Mouse (Mus musculus): ENCODE data around the gene Treml2. TPM values are rescaled to one million over a fixed set of nuclear protein-coding genes. Genes with fewer than 3 reads are reported as not detected.
"Not testable (repeated sequence)": the region's sequence is repeated elsewhere in the genome, so short reads cannot be mapped to it uniquely, and the experiment has no call there.

Gene Treml2
- polyA plus RNA-seq, 1 experiment from 2014 or later, result 0.52 TPM

DNA sequence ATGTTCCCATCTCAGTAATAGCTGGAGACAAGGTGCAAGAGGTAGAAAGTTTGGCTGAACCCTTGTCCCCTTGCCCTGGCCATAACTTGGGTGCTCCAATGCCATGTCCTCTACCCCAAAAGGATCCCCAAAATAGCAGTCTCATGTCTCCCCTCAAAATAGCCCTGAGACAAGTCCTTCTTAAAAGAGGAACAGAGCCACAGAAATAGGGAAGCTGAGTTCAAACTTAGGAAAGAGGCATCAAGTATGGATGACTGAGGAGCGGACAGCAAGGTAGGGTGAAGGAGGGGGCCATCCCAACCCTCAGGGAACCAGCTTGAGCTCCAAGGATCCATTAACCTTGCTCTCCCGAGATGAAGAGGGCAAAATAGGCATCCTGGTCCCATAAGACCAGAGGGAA is 48.0 kb downstream of the Treml2 start:
- Histone ChIP-seq H3K9me3 (no peaks in the 10 kb centered on the region), H3K4me1 (no peaks in the 10 kb centered on the region), H3K4me2 (no peak overlapping the region), H3K9ac (no peak overlapping the region), H3K27ac (replicated peaks) (no peak overlapping the region), H3K4me3 (no peak overlapping the region), H3K36me3 (no peaks in the 10 kb centered on the region), H3K27me3 (replicated peaks) (no peaks in the 10 kb centered on the region; the same call in 1 of the 2 replicates)
- WGBS, result 59% methylated on average over 2 of the region's 2 CpGs
- no peak for ATAC-seq (ENCODE audit: extremely low read depth, insufficient number of reproducible peaks, low FRiP score, low TSS enrichment)

DNA sequence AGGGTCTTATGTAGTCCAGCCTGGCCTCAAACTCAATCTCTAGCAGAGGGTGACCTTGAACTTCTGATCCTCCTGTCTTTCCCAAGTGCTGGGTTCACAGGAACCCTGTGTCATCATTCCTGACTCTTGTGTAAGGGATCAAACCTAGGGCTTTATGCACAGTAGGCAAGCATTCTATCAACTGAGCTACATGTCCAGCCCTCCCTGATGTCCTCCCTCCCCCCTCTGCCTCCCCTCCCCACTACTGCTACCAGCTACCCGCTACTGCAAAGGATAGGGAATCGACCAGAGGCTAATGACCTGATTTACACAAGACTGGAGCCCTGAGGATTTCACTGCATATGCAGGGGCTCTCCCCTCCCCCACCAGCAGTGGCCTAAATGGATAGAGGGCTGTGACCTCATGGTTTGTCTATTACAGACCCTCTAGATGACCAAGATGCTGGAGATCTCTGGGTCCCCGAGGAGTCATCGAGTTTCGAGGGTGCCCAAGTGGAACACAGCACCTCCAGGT is 51.4 kb downstream of the Treml2 start:
- no peak overlapping the region for H3K9ac ChIP-seq
- H3K4me1 ChIP-seq, result no peaks in the 10 kb centered on the region
- H3K27me3 ChIP-seq (replicated peaks), result no peaks in the 10 kb centered on the region; the same call in 1 of the 2 replicates
- no peak overlapping the region for H3K27ac ChIP-seq (replicated peaks)
- H3K4me2 ChIP-seq, result no peak overlapping the region
- ATAC-seq (ENCODE audit: extremely low read depth, insufficient number of reproducible peaks, low FRiP score, low TSS enrichment), result no peak
- H3K4me3 ChIP-seq, result no peak overlapping the region
- no peaks in the 10 kb centered on the region for H3K9me3 ChIP-seq
- 70% methylated on average over 5 of the region's 5 CpGs for WGBS
- H3K36me3 ChIP-seq, result no peaks in the 10 kb centered on the region

DNA sequence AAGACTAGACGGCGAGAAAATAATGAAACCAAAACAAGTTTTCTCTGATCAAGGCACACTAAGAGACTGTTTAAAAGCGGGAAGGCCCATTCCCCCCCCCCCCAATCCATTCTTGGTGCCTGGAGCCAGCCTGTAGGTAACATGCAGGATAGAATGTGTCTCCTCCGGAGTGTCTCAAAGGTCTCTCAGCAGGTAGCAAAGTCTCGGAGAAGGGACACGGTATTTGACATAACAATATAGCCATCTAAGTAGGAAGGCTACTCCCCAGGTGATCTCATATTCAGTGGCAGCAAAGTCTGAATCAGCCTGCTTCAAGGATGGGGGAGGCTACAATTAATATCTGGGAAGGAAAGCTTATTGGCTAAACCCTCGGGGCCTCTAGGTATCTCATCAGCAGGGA is 53.7 kb downstream of the Treml2 start:
- H3K27me3 ChIP-seq (replicated peaks); H3K4me1 ChIP-seq; H3K36me3 ChIP-seq; ATAC-seq (ENCODE audit: extremely low read depth, insufficient number of reproducible peaks, low FRiP score, low TSS enrichment); H3K9ac ChIP-seq; H3K4me3 ChIP-seq; H3K9me3 ChIP-seq; H3K4me2 ChIP-seq; H3K27ac ChIP-seq (replicated peaks): not testable (repeated sequence)
- WGBS, result 71% methylated on average over 7 of the region's 7 CpGs

DNA sequence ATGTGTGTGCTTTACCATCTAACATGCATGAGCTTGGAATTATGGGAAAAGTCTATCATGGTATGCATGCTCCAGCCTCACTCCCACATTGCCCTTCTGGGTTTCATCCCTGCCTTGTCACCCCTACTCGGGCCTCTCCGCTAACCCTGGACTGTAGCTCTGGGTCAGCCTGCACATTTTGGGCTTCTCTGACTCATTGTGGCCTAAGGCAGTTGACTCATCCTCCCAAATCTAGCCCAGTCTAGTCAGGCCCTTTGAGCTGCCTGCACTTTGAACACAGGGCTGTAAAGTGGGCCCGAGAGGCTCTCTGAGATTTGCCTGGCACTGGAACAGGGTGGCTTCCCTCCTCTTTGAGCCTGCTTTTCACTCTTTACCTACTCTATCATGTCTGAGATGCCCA is 56.5 kb downstream of the Treml2 start:
- H3K27ac ChIP-seq (replicated peaks), result no peak overlapping the region
- no peaks in the 10 kb centered on the region for H3K36me3 ChIP-seq
- H3K27me3 ChIP-seq (replicated peaks), result no peaks in the 10 kb centered on the region
- no peaks in the 10 kb centered on the region for H3K9me3 ChIP-seq
- no peak overlapping the region for H3K4me3 ChIP-seq
- no peak for ATAC-seq (ENCODE audit: extremely low read depth, insufficient number of reproducible peaks, low FRiP score, low TSS enrichment)
- peaks cover 4% of the 10 kb centered on the region; the same call in 1 of the 2 replicates for H3K4me1 ChIP-seq
- H3K4me2 ChIP-seq, result no peak overlapping the region
- H3K9ac ChIP-seq, result no peak overlapping the region
- 74% methylated on average over 3 of the region's 3 CpGs for WGBS

DNA sequence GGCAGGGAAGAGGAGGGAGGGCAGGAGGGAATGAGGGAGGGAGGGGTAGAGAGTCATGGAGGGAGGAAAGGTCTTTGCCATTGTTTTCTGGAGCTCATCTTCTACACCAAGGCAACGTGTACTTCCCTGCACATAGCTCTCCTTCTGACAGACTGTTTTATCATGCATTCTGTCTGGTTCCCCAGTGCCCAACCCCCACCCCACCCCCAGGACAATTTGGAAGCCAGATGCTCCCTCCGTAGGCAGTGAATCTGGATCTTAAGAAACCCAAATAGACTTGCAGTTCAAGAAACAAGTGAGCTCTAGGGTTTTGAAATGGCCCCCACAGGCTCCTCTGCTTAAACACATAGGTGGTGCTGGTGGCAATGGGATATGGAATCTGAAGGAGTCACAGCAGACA is 58.6 kb downstream of the Treml2 start:
- 52% methylated on average over 2 of the region's 2 CpGs for WGBS
- no peaks in the 10 kb centered on the region for H3K9me3 ChIP-seq
- H3K4me1 ChIP-seq, result peaks cover 19% of the 10 kb centered on the region
- H3K9ac ChIP-seq, result no peak overlapping the region
- H3K27ac ChIP-seq (replicated peaks), result no peak overlapping the region
- no peaks in the 10 kb centered on the region for H3K27me3 ChIP-seq (replicated peaks)
- H3K36me3 ChIP-seq, result no peaks in the 10 kb centered on the region
- H3K4me3 ChIP-seq, result no peak overlapping the region
- no peak overlapping the region for H3K4me2 ChIP-seq
- no peak for ATAC-seq (ENCODE audit: extremely low read depth, insufficient number of reproducible peaks, low FRiP score, low TSS enrichment)

DNA sequence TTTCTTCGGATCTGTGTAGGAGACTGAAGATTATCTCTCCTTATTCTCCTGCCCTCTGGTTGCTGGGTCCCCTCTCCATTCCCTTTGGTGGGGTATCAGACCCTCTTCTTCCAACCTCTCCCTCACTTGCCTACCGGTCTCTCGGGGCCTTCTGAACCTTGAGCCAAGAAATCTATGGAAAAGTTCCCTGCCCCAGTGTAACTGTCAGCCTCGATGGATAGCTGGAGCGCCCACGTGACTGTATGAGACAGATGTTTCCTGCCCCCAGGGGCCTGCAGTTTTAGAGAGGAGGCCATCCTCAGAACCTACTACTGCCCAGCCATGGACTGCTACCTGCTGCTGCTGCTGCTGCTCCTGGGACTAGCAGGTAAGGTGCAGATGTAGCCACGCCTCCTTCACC is 60.3 kb downstream of the Treml2 start, which contains the start of gene Treml1:
TSS of gene Treml1 (plus strand) at position 301 of the 400 bp plus-strand sequence.
- no peaks in the 10 kb centered on the region for H3K36me3 ChIP-seq
- no peaks in the 10 kb centered on the region for H3K27me3 ChIP-seq (replicated peaks)
- no peak within 1 kb of the TSS for H3K9ac ChIP-seq
- no peak within 1 kb of the TSS for H3K4me3 ChIP-seq
- no peak within 1 kb of the TSS for H3K4me2 ChIP-seq
- no peak within 1 kb of the TSS for H3K27ac ChIP-seq (replicated peaks)
- 64% methylated on average over 7 of the region's 7 CpGs for WGBS
- no peak for ATAC-seq (ENCODE audit: extremely low read depth, insufficient number of reproducible peaks, low FRiP score, low TSS enrichment)
- H3K9me3 ChIP-seq, result no peaks in the 10 kb centered on the region
- H3K4me1 ChIP-seq, result peaks cover 35% of the 10 kb centered on the region

DNA sequence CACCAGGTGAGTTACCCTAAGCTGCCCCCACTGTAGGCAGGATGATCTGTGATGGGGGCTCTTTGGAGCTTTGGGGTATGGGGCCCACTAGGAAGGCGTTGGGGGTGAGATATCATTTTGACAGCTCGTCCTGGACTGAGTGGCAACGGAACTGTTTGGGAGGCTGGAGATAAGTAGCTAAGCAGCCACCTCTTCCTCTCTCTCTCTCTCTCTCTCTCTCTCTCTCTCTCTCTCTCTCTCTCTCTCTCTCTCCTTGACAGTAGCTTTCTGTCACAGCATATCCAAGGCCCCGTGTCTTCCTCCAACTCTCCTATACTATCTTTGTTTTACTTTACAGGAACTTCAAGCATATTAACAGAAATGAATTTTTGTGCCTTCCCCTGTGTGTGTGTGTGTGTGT is 61.2 kb downstream of the Treml2 start:
- Histone ChIP-seq H3K4me3 (no peak overlapping the region), H3K4me1 (peaks cover 37% of the 10 kb centered on the region), H3K4me2 (no peak overlapping the region), H3K36me3 (no peaks in the 10 kb centered on the region), H3K27me3 (replicated peaks) (no peaks in the 10 kb centered on the region), H3K27ac (replicated peaks) (no peak overlapping the region), H3K9me3 (no peaks in the 10 kb centered on the region), H3K9ac (no peak overlapping the region)
- no peak for ATAC-seq (ENCODE audit: extremely low read depth, insufficient number of reproducible peaks, low FRiP score, low TSS enrichment)
- WGBS, result 35% methylated on average over 4 of the region's 4 CpGs

Other genes starting within 250 kb of the Treml2 start
- gene 1700067P10Rik, start 210.2 kb upstream of the Treml2 start, polyA plus RNA-seq (2015; fragmentation: Nextera tagmentation; extraction: Ambion mirVana), result not detected in 2 replicates
- gene 9830107B12Rik, start 153.2 kb upstream of the Treml2 start, polyA plus RNA-seq (2015; fragmentation: Nextera tagmentation; extraction: Ambion mirVana), result 0.05 TPM in 1 of 2 replicates, not detected in the other
- 0.04 and 0.12 TPM in 2 replicates for gene A530064D06Rik, start 132.2 kb upstream of the Treml2 start, polyA plus RNA-seq (2015; fragmentation: Nextera tagmentation; extraction: Ambion mirVana)
- gene Trem1, start 66.7 kb upstream of the Treml2 start, polyA plus RNA-seq (2015; fragmentation: Nextera tagmentation; extraction: Ambion mirVana), result 0.05 and 0.13 TPM in 2 replicates
- gene Trem3, start 51.7 kb upstream of the Treml2 start, polyA plus RNA-seq (2015; fragmentation: Nextera tagmentation; extraction: Ambion mirVana), result not detected in 2 replicates
- gene Treml4, start 35.2 kb upstream of the Treml2 start, polyA plus RNA-seq (2015; fragmentation: Nextera tagmentation; extraction: Ambion mirVana), result 0.22 and 0.59 TPM in 2 replicates
- gene B430306N03Rik, start 16.6 kb downstream of the Treml2 start, polyA plus RNA-seq (2015; fragmentation: Nextera tagmentation; extraction: Ambion mirVana), result 0.17 and 0.24 TPM in 2 replicates
- gene Trem2, start 46.9 kb downstream of the Treml2 start, polyA plus RNA-seq (2015; fragmentation: Nextera tagmentation; extraction: Ambion mirVana), result 3.9 and 4.6 TPM in 2 replicates
- gene Treml1, start 60.4 kb downstream of the Treml2 start, polyA plus RNA-seq (2015; fragmentation: Nextera tagmentation; extraction: Ambion mirVana), result 3.3 and 3.8 TPM in 2 replicates
- gene Nfya, start 110.4 kb downstream of the Treml2 start, polyA plus RNA-seq (2015; fragmentation: Nextera tagmentation; extraction: Ambion mirVana), result 9.9 and 10.5 TPM in 2 replicates
- gene Oard1, start 110.5 kb downstream of the Treml2 start, polyA plus RNA-seq (2015; fragmentation: Nextera tagmentation; extraction: Ambion mirVana), result 44.3 and 44.6 TPM in 2 replicates
- 182 and 204 TPM in 2 replicates for gene Apobec2, start 133.4 kb downstream of the Treml2 start, polyA plus RNA-seq (2015; fragmentation: Nextera tagmentation; extraction: Ambion mirVana)
- gene Tspo2, start 152.0 kb downstream of the Treml2 start, polyA plus RNA-seq (2015; fragmentation: Nextera tagmentation; extraction: Ambion mirVana), result 8.8 and 9.0 TPM in 2 replicates
- gene Unc5cl, start 155.4 kb downstream of the Treml2 start, polyA plus RNA-seq (2015; fragmentation: Nextera tagmentation; extraction: Ambion mirVana), result 0.23 and 0.24 TPM in 2 replicates